Mouse (Mus musculus) testis, postnatal 10 days (tissue): ENCODE measurements around the gene Auts2.
A peak's percentile ranks its signal among the peaks of the same experiment; 100 is the strongest.

Experiments used
- DNase-seq: peaks from one replicate; pipeline ENCODE4 v3.0.0; 2021; ENCODE audit warnings: low spot score

The Auts2 gene

DNA sequence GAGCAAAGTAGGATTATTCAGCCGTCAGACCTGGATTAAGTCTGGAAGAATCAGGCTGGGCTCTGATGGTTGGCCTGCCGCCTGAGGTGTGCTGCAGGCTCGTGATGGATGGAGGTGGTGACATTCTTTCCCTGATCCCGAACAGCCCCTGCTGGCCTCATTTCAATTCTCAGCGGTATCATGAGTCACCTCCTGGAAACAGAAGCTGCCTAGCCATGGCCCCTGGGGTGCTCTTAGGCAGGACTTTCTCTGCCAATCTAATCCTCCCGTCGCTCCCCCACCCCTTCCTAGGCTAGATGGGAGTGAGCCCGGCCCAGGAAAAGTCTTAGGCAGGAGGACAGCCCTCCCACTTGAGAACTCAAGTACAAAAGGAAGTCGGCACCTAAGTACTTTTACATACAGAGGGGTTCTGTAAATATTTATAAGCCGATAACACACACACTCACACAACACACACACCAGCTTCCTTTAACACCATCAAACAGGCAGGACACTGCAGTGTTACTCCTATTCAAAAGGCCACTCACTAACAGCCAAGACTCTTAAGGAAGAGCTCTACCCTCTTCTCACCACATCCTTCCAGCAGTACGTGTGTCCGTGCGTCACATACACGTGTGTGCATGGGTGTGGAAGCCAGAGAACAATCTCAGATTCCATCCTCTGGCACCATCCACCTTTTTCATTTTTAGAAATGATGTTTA is 1027.3 kb downstream of the Auts2 start:
- peak; percentile 45 for DNase-seq

- no peak for DNase-seq
Measured at GRCm38 (mm10) chr5:131513753-131514152, 1029.4 kb downstream of the Auts2 start.

DNA sequence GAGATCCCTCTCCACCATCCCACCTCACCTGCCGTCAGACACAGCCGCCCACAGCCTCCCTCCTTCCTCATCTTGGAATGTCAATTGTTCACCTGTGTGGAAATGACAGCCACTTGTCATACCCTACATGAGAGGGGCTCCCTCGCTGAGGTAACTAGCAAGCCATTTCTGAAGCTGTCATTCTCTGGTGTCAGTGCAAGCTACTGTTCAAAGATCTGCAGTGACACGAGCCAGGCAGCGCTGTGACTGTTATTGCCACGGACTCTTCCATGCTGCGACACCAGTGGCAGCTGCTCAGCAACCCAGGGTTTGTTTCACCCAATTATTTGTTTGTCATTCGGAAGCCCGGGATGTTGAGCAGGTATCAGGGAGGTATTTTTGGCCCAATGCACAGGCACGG is 1030.5 kb downstream of the Auts2 start:
- no peak for DNase-seq

- no peak for DNase-seq
Measured at GRCm38 (mm10) chr5:131510659-131511058, 1032.5 kb downstream of the Auts2 start.

GRCm38 (mm10) chr5:131509315-131509714 is 1033.8 kb downstream of the Auts2 start:
- DNase-seq: no peak

DNA sequence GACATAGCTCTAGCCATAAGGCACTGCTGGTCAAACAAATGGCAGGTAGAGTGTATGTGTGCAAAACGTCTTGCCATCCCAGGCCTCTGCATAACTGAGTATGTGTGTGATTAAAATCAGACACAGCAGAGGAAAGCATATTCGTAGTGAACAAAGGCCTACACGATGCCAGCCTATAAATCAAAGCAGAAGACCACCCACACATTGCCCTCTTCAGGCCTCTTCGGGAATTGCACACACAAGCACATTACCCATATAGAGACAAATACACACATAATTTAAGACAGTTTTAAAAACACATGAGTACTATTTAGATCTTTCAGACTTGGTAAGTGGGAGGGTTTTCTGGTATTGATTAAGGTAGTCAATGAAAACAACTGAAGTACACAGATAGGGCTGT is 1044.3 kb downstream of the Auts2 start:
- DNase-seq: no peak

GRCm38 (mm10) chr5:131496517-131497216 is 1046.5 kb downstream of the Auts2 start:
- DNase-seq: no peak

GRCm38 (mm10) chr5:131494564-131494963 is 1048.6 kb downstream of the Auts2 start:
- DNase-seq: no peak

GRCm38 (mm10) chr5:131492535-131492934 is 1050.6 kb downstream of the Auts2 start:
- DNase-seq: no peak

- DNase-seq: no peak
Measured at GRCm38 (mm10) chr5:131491843-131492242, 1051.3 kb downstream of the Auts2 start.

- DNase-seq: no peak
Measured at GRCm38 (mm10) chr5:131490811-131491210, 1052.3 kb downstream of the Auts2 start.

DNA sequence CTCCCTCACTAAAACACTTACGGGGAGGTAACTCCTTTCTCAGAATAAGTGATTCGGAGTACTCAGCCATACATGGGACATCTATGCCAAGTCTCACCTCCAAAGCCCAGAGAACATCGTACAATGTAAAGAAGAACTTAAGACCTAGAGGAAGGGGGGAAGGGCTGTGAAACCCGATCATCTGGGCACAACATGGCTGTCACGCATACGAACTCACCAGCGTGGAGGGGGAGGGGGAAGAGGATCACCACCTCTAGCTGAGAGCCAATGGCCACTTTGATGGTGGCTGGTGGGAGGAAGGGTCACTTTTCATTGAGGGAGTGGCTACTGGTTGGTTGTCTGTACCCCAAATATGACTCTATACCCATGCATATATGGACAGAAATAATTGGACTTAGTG is 1053.3 kb downstream of the Auts2 start:
- no peak for DNase-seq

- no peak for DNase-seq
Measured at GRCm38 (mm10) chr5:131486527-131486926, 1056.6 kb downstream of the Auts2 start.

GRCm38 (mm10) chr5:131475278-131475677 is 1067.9 kb downstream of the Auts2 start:
- no peak for DNase-seq

DNA sequence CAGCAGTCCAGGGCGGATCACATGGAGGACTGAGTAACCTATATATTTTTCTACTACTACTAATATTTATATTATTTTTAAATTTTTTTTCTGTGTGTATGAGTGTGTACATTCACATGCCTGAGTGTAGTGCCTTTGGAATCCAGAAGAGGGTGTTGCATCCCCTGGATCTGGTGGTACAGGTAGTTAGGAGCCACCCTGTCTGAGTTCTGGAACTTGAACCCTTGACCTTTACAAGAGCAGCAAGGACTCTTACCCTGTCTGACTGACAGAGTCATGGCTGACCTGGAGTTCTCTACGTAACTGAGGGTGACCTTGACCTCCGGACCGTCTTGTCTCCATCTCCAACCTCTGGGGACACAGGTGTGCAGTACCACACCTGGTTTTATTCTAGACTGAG is 1074.5 kb downstream of the Auts2 start:
- no peak for DNase-seq

GRCm38 (mm10) chr5:131466131-131466530 is 1077.0 kb downstream of the Auts2 start:
- DNase-seq: no peak

DNA sequence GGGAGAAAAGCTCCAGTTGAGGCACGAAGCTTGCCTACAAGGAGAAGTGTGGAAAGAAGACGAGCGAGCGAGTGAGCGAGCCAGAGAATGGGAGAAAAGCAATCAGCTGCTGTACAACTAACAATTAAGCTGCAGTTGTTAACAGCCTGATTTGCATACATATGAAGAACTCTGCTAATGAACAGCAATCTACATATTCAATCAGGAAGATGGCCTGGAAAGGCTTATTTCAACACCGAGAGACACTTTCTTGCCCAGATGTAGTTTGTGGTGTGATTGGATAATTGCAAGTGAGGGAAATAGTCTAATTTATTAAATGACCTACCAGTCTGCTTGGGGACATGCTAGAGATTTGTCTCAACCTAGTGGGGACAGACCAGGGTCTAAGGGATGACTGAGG is 1079.7 kb downstream of the Auts2 start:
- no peak for DNase-seq

DNA sequence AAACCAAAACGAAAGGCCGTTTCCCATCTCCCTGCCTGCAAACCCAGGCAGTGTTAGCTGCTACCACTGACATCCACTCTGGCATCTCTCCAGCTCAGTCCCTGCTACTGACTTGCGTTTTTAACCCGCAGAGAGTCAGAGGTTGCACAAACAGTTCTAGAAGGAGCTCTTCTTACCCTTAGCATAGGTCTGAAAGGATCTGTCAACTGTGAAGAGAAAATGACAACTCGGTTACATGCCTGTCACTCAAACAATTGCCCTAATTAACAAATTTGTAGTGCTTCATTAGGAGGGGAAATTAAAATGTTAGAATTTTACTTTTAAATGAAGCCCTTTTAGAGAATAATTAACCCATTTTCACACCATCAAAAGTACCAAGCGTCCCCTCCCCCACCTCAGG is 1083.2 kb downstream of the Auts2 start:
- no peak for DNase-seq

GRCm38 (mm10) chr5:131459549-131459948 is 1083.6 kb downstream of the Auts2 start:
- no peak for DNase-seq

DNA sequence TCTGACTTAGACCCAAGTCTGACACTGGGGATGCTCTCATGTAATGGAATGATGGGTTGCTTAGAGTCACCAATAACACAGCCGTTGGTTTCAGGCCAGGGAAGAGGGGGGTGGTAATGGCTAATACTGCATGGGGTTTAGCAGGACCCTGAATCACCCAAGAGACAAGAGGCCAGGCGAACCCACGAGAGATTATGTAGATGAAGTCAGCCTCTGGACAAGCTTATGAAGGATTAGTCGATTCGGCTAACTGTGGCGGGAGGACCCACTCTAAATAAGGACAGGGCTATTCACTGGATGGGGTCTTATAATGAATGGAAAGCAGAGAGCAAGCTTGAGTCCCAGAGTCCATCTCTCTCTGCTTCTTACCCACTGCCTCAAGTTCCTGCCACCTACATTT is 1084.4 kb downstream of the Auts2 start:
- no peak for DNase-seq

- no peak for DNase-seq
Measured at GRCm38 (mm10) chr5:131457999-131458398, 1085.1 kb downstream of the Auts2 start.

DNA sequence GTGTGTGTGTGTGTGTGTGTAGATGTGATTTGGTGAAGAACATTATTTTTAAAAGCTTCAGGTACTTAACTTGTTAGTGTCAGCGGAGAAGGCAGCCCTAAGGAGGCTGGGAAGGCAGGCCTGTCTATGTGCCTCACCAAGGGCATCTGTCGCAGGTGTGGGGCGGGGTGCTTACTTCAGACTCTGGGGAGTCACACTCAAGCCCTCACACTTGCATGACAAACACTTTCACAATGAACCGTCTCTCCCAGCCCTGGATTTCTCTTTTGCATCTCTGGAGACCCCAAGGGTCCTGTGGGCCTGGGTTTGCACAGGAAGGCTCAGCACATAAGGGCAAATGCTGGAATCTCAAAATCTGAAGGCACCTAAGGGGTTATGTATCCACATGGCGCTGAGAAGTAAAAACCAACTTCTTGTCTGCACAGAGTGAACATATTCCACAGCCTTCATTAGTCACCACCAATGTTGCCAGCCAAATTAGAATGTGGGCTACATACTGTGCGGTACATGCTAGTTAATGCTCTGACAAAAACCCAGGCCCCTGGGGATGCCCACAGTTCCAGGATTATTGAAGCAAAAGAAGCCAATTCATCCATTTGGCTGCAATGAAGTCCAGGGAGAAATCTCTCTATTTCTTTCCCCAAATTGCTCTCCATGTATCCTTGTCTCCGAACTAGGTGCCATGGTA is 1093.8 kb downstream of the Auts2 start:
- DNase-seq: no peak

- no peak for DNase-seq
Measured at GRCm38 (mm10) chr5:131435239-131435876, 1107.8 kb downstream of the Auts2 start.
